Mouse (Mus musculus) layer of hippocampus, adult 9-10 months (tissue): ENCODE data around the gene Hps4.

ENCODE experiments used
- DNase-seq: peaks from one replicate; pipeline ENCODE4 v3.0.0; 2022; ENCODE audit warnings: low spot score

Hps4 gene

GRCm38 (mm10) chr5:112367929-112368328 is 25.0 kb downstream of the Hps4 start:
- no peak for DNase-seq

DNA sequence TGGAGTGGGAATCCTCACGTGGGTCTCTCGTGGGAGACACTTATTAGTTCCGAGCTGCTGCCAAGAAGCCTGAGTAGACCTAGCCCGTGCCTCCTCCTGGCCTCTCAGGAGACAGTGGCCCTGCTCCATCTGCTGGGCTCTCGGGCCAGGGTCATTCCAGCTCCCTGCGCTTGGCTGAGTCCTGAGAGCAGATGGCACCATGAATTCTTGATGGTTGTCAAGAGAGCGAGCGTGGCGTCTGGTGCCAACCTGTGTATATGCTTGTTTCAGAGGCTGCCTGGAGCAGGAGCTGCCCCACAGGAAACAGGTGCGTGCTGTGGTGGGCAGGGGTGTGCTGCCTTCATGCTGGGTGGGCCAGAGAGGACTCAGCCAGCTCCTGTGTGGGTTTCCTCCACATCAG is 25.8 kb downstream of the Hps4 start:
- DNase-seq: no peak

- DNase-seq: no peak
Measured at GRCm38 (mm10) chr5:112369326-112369725, 26.4 kb downstream of the Hps4 start.

- no peak for DNase-seq
Measured at GRCm38 (mm10) chr5:112370236-112370813, 27.4 kb downstream of the Hps4 start.

DNA sequence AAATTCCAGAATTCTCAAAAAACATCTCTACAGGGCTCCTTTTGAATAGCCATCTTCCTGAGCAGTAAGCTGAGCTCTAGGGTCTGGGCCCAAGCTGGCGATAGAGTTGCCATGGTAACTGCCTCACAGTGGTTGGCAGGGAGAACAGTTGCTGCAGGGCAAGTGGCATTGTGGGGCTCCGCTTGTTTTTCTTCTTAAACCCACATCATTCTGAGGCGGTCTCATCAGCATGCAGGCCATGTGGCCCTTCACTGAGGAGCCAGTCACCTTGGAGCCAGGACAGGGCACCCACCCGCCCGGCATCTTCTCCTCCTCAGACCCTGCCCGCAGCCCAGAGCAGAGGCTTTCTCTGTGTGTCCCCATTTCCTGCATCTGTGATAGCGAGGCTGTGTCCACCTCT is 29.1 kb downstream of the Hps4 start:
- no peak for DNase-seq

GRCm38 (mm10) chr5:112376111-112376510 is 33.2 kb downstream of the Hps4 start:
- DNase-seq: no peak

- DNase-seq: no peak
Measured at GRCm38 (mm10) chr5:112377380-112377779, 34.5 kb downstream of the Hps4 start.

GRCm38 (mm10) chr5:112378716-112379115 is 35.8 kb downstream of the Hps4 start:
- DNase-seq: no peak

DNA sequence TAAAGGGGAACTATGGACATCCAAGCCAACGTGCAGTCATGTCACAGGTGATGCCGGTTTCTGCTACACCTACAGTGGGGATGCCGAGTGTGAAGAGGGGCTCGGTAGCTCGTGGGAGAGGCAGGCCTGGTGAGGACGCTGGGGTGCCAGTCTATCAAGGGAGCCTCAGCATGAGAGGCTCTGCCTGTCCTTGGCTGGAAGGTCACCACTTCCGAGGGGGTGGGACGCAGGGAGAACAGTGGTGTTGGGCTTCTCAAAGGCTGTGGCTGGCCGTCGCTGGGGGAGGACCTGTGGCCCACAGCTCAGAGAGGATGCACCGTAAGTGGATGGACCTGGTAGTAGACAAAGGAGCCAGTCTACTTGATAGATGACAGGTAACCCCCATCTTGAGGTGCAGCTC is 38.3 kb downstream of the Hps4 start:
- DNase-seq: no peak

GRCm38 (mm10) chr5:112382042-112382441 is 39.2 kb downstream of the Hps4 start:
- DNase-seq: no peak

GRCm38 (mm10) chr5:112382641-112383330 is 39.9 kb downstream of the Hps4 start:
- DNase-seq: no peak

GRCm38 (mm10) chr5:112384805-112385472 is 42.1 kb downstream of the Hps4 start:
- DNase-seq: no peak

GRCm38 (mm10) chr5:112385973-112386372 is 43.1 kb downstream of the Hps4 start:
- no peak for DNase-seq

DNA sequence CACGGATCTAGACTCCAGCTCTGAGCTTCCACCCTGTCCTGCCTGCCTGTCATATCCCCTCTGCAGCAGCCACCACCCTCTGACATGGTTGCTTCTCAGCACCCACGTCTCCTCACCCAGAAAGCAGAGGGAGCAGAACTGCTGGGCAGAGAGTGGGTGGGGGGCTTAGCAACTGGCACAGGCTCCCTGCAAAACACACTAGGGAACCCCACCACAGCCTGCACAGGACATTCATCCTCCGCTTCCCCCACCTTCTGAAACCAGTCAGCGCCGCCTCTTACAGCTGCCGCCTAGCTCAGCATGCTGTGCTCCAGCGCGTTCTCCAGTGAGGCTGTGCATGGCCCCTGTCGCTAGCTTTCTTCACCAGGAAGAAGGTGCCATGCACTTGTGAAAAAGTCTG is 46.5 kb downstream of the Hps4 start:
- no peak for DNase-seq

GRCm38 (mm10) chr5:112391002-112391401 is 48.1 kb downstream of the Hps4 start:
- no peak for DNase-seq

GRCm38 (mm10) chr5:112391676-112392323 is 48.9 kb downstream of the Hps4 start:
- DNase-seq: no peak

DNA sequence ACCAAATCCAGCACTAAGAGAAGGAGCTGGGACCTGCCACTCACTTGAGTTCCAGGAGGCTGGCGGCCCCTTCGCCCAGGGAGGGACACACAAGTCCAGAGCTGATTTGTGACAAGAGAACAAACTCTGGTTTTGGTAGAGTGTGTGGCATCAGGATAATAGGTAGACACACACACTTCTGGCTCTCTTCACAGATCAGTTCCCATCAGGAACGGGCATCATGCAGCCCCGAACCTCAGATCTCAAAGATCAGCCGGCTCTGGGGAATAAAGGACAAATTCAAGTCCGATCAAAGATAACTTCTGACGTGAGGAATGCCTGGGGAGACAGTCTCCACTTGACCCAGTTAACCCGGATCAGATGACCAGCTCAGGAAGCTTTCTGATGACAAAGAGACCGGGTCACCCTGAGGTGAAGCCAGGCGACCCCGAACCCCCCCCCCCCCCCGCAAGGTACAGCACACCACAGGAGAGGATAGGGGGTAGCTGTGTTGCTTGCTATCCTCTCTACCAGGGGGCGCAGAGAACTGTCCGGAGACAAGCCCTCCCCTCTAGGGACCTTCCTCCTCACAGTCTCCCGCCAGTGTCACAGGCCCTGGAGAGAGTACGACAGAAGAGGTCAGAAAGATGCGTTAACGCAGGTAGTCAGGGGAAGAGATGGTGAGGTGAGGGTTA is 51.0 kb downstream of the Hps4 start:
- DNase-seq: no peak

GRCm38 (mm10) chr5:112394415-112394763 is 51.5 kb downstream of the Hps4 start:
- no peak for DNase-seq

GRCm38 (mm10) chr5:112394779-112395443 is 52.0 kb downstream of the Hps4 start, which contains the start of gene Asphd2:
Gene Asphd2, minus strand, starts transcription at chr5:112394866.
- peak; percentile 59 for DNase-seq

GRCm38 (mm10) chr5:112396066-112396465 is 53.2 kb downstream of the Hps4 start:
- no peak for DNase-seq

DNA sequence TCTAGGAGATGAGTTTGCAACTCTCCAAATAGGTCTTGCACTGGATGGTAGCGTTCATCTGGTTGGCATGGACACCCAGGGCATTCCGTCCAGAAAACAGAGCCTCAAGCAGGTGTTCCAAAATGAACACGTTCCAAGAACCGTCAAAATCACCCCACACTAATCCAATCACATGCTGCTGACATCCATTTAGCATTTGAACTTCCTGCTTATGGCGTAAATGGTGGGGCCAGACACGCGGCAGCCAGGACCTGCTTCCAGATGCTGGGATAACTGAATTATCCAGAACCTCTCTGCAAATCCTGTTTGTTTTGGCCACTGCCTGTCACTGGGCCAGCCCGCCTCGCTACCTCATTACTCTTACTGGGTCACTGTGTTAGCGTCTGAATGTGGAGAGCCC is 56.4 kb downstream of the Hps4 start:
- no peak for DNase-seq

- no peak for DNase-seq
Measured at GRCm38 (mm10) chr5:112402437-112402836, 59.6 kb downstream of the Hps4 start.
